Mouse (Mus musculus) fibroblast of lung, adult 2 months (primary cell): ENCODE results near the gene RPS10-NUDT3.

ENCODE experiments used
- DNase-seq: peaks from one replicate; pipeline ENCODE4 v3.0.0-alpha.2; 2011; ENCODE audit warnings: low read depth

The RPS10-NUDT3 gene

GRCm38 (mm10) chr17:27574470-27575115 lies 60.4 kb downstream of the RPS10-NUDT3 start:
- DNase-seq, result no peak

DNA sequence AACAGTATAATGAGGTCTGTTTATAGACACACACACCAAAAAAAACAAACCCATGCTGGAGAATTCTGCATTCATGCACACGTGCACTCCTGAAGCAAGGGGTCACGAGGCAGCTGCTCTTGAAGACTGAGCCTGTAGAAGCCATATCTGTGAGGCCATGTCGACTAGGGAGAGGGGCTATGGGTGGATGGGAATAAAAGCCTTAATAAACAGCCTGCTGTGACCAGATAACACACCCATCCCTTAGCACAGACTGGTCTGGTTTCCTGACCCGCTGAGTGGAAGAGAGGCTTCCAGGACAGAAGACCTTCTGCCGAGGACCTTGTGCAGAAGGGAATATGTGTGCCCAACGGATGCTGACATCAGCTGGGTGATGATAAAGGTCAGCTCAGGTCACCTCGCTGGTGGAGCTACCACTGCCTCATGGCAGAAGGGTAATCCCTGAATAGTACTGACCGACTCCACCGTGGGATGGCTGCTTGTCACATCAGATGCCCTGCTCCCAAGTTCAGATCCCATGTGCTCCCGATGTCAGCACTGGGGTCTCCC lies 61.2 kb downstream of the RPS10-NUDT3 start:
- DNase-seq, result no peak

- no peak for DNase-seq
These were observed 63.7 kb downstream of the RPS10-NUDT3 start for GRCm38 (mm10) chr17:27571315-27571714.

DNA sequence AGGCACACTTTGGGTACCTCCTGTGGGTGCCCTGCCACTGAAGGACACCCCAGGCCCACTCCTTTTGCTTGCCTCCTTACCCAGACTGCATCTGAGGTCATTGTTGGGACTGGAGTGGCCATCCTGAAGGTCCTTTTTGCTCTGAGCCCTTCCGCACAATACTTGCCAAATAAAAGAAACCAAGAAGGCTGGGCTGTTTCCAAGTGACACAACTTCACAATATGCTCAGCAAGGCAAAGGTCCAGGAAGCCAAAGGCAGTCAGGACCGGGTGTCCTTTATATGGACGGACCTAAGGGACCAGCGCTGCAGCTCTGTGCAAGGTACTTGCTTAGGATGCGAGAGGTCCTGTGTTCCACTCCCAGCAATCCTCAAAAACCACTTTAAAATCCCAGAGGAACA lies 66.8 kb downstream of the RPS10-NUDT3 start:
- DNase-seq, result no peak

- DNase-seq, result no peak
These were observed 69.1 kb downstream of the RPS10-NUDT3 start for GRCm38 (mm10) chr17:27565942-27566267.

- DNase-seq, result no peak
These were observed 69.7 kb downstream of the RPS10-NUDT3 start, which contains the start of gene AI413582 for GRCm38 (mm10) chr17:27565163-27565941. Gene AI413582 (minus strand): TSS chr17:27565756.

DNA sequence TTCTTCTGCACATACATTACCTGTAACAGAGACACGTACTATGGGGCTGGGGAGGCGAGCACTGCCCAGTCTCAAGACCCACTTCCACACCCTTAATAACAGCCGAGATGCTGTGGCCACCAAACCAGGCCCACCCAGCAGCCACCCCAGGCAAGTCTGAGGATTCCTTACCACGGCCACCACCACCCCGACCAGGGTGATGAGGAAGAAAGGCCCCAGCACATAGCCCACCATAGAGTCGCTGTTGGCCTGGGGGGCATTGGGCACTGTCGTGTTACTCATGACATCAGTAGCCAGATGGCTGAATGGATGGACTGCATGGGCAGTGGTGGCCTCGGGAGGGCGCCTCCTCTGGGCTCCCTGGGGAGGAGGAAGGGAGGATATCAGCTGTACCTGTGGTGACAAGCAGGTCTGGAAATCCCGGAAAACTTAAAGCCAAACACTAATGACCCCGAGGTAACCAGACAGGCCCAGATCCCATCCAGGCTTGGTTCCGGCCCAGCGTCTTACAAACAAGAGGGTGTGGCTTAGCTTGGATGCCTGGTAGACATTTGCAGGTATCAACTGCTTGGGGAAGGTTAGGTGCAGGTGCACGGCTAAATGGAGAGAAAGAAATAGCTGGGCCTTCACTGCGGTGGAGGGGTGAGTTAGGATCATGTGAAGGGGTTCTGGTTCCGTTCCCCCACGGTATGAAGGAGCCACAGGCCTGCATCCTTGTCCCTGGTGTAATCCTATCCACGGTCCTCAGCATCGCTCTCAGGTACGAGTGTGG lies 70.4 kb downstream of the RPS10-NUDT3 start:
- no peak for DNase-seq

GRCm38 (mm10) chr17:27563771-27564244 lies 71.2 kb downstream of the RPS10-NUDT3 start:
- no peak for DNase-seq

DNA sequence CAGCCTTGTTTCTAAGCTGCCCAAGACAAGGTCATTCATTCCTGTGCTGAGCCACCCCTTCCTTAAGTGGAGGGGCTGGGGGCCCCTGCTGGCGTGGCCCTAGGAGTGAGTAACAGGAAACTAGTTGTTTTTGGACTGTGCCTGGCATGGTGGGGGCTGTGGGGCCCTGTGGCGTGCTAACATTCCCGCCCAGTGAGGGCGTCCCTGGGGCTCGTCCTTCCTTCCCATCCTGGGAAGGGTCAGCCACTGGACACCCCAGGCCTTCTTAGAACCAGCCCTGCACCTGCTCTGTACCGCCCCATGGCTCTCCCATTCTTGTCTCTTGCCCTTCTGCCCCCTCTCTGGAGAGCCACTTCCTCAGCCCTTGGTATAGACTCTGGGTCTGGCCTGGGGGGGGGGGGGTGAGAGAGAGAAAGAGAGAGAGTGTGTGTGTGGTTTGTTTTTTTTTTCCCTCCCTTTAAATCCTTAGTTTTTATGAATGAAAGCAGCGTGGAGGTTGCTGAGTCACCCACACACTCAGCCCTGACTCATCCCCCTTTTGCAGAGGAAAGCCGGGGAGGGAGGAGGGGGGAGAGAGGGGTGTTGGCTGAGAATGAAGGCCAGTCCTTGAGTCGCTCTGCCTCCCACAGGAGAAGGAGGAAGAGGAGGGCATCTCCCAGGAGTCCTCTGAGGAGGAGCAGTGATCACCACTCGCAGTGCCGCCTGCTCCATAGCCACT lies 73.1 kb downstream of the RPS10-NUDT3 start:
- DNase-seq, result peak; percentile 88

GRCm38 (mm10) chr17:27560926-27561480 lies 74.0 kb downstream of the RPS10-NUDT3 start:
- DNase-seq, result no peak

GRCm38 (mm10) chr17:27559596-27559995 lies 75.4 kb downstream of the RPS10-NUDT3 start:
- no peak for DNase-seq

- no peak for DNase-seq
These were observed 76.2 kb downstream of the RPS10-NUDT3 start for GRCm38 (mm10) chr17:27558845-27559244.

GRCm38 (mm10) chr17:27557927-27558661 lies 76.9 kb downstream of the RPS10-NUDT3 start:
- DNase-seq, result no peak

DNA sequence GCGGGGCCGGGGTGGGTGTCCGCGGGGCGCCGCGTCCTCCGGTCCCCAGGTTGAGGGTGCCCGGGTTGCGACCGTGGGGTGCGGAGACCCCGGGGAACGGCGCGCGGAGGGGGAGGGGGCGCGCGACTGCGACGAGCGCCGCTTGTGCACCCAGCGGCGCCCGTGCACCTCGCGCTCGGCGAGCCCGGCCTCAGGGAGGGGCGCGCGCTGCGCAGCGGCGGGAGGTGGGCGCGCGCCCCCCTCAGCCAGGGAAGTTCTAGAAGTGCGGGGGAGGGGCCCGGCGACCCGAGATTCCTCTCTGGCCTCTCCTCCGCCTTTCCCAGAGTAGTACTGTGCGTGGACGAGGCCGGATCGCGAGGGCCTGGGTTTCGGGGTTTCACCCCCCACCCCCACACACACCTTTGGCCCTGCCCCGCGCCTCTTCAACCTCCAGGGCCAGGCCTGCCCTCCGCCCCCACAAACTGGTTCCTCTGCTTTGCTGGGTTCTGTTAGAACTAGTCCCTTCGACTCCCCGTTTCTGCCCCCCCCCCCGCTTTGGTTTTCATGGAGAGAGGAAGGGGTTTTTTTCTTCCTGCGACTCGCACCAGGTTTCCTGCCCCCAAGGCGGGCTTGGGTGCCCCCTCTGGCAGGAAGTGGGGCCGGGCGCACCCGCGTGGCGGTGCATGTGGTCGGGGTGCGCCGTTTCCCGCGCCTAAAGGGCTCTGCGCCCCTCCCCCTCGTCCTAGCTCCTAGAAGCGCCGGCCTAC lies 77.7 kb downstream of the RPS10-NUDT3 start:
- DNase-seq, result no peak

DNA sequence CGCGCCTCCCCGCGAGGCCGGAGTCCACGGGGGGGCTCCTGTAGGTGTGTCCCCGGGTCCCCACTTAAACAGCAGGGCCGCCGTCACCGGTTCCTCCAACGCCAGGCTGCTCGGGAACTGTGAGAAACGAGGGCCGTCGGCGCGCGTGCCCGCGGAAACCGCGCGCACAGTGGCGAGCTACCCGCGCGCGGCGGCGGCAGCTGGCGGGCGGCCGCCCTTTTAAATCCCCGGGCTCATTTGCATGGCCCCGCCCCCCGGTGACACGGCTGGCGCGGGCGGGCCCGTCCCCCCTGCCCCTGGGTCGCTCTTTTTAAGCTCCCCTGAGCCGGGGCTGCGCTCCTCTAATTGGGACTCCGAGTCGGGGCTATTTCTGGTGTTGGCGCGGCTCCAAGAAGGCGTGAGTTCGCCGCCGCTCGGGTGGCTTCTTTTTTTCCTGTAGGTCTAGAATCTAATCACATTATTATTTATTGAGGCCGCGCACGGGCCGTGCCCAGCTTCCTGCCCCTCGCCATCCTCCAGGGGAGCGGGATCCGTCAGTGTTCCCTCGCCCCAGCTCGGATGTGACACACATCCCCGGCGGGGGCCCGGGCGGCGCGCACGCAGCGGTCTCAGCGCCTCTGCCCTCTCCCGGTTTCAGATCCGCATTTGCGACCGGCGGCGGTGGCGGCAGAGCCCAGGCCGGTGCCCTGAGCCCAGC lies 78.6 kb downstream of the RPS10-NUDT3 start, which contains the start of gene Hmga1:
TSS of gene Hmga1 (plus strand) at position 183 of the 697 bp plus-strand sequence.
- no peak for DNase-seq

GRCm38 (mm10) chr17:27555512-27556172 lies 79.4 kb downstream of the RPS10-NUDT3 start:
- DNase-seq, result no peak

- DNase-seq, result no peak
These were observed 79.9 kb downstream of the RPS10-NUDT3 start for GRCm38 (mm10) chr17:27555075-27555511.
